Mouse (Mus musculus) kidney, postnatal 25 days (tissue): ENCODE data around the gene Cxadr.
"Not testable (repeated sequence)": the region's sequence is repeated elsewhere in the genome, so short reads cannot be mapped to it uniquely, and the experiment has no call there.

Source experiments
- DNase-seq, 2 experiments: peaks; one replicate each; pipeline ENCODE4 v3.0.0; 2021; ENCODE audit warnings: mixed read lengths in 2 of 2

Gene Cxadr

DNA sequence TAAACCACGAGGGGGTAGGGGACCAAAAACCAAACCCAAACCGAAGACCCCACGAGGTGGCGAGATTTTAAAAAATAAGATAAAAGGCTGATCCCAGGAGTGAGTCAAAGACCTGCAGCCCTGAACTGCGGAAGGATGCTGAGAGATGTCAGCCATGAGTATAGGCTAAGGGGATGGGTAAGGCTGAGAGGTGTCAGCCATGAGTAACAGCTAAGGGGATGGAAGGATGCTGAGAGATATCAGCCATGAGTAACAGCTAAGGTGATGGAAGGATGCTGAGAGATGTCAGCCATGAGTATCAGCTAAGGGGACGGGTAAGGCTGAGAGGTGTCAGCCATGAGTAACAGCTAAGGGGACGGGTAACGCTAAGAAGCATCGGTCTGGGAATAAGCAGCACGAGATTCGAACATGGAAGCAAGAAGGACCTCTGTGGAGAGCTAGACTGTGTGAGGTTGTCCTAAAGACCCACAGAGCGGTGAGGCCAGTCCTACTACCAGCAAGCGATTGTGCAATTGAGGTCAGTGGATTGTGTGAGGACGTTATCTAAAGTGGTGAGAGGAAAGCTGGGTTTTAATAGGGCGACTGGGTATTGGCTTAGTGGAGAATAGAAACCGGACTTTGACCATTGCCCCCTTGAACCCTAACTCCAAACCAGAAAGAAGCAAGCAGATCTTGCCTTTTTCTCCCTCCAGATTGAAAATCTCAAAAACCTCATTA, 6.3 kb downstream of the Cxadr start:
- DNase-seq = no peak

DNA sequence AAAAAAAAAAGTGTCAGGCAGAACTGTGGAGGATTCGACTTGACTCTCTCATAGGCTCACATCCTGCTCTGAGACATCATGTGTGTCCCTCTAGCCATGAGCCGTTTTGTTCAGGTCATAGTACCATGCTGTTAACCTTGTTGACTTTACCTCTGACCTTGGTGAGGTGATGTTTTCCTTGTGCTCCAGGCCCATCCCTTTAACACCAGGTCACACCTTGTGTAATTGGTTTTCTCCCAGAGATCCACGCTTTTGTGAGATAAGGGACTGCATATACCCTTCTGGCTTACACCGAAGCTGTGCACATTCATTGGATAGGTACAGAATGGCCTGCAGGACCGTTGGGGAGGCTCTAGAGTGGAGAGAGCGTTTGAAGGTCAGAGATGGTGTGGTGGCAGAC, 8.0 kb downstream of the Cxadr start:
- DNase-seq = no peak

- no peak for DNase-seq
Observed at GRCm38 (mm10) chr16:78313135-78313887, 12.0 kb downstream of the Cxadr start.

GRCm38 (mm10) chr16:78314026-78314425, 12.7 kb downstream of the Cxadr start:
- DNase-seq = no peak

DNA sequence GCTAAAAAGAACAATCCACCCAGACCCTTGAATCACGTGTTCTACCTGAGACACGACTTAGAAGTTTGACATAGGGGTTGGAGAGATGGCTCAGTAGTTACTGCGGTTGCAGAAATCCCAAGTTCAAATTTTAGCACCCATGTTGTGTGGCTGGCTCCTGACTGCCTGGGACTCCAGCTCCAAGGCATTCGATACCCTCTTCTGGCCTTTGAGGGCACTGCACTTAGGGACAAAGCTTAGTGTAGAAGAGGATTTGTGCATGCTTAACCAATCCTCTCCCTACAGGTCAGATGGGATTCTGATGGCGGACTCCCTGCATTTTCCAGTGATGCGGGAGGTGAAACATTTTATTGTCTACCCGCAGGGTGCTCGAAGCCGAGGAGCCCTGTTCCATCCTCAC, 15.6 kb downstream of the Cxadr start:
- peak; percentile 56 to 68 for DNase-seq

DNA sequence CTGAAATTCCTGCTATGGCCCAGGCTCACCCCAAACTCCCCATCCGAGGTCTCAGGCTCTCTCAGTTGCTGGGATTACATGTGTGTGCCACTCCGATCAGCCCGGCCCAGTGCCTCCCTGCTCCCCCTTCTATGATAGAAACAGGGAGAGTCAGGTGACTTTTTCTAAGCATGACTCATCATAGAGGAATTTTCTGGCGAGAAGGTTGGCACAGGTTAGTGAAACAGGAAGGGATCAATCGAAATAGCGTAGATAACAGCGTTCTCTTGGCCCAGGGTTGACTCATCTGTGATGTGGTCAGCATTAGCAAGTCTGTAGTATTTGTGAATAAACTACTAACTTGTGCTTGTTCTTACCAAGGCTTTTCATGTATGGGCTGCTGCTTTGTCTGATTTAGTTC, 16.7 kb downstream of the Cxadr start:
- DNase-seq = no peak

- DNase-seq = no peak
Observed at GRCm38 (mm10) chr16:78319711-78320110, 18.4 kb downstream of the Cxadr start.

DNA sequence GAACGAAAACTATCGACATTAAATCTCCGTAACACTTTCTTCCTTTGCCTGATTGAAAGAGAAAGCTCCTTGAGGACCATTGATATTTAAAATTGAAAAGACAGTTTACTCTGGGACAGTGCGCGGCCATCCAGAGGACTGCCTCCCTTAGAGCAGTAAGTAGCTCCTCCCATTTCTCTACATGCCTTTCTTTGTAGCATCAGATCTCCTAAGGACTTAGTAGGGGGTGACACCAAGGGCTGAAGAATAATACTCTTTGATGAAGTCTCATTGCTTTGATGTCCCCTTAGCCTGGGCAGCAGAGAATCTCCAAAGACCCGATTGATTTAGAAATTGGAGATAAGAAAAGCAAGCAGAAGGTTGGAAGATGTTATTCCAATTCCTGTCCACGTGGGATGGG, 20.3 kb downstream of the Cxadr start:
- no peak for DNase-seq

- DNase-seq = no peak
Observed at GRCm38 (mm10) chr16:78322140-78322539, 20.9 kb downstream of the Cxadr start.

GRCm38 (mm10) chr16:78325972-78326848, 24.9 kb downstream of the Cxadr start:
- no peak for DNase-seq

- no peak for DNase-seq
Observed at GRCm38 (mm10) chr16:78327562-78327961, 26.3 kb downstream of the Cxadr start.

- DNase-seq = no peak
Observed at GRCm38 (mm10) chr16:78327999-78328398, 26.7 kb downstream of the Cxadr start.

DNA sequence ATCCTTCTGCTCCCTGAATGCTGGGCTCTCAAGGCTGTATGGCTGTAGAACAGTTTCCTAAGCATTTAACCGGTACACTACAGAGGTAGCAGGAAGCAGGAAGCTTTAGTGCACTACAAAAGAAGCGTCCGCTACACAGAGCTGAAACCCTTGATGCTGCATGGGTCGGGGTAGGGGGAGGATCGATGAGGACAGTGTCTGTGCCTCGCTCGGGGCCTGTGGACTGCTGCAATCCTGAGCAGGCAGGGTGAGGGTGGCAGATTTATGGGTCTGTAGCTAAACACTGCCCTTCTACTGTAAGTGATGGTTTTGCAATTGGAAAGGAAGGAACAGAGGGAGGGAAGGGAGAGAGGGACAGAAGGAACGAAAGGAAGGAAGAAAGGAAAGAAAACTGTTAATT, 35.9 kb downstream of the Cxadr start:
- DNase-seq = no peak

DNA sequence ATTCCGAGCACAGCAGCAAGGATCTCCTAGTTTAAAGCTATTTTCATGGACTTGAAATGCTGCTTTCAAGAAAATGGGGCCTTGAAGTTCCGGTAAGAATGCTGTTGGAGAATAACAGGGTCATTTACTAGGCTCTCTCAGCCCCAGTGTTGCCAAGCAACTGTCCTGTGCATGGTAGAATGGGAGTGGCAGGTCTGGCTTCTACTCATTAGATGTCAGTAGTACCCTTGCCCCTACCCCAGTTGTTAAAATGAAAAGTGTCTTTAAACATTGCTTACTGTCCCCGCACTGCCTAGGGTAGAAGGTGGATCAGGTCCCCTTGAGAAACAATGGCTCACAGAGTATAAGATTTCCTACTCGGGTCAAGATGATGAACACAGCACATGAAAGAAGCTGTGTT, 40.1 kb downstream of the Cxadr start:
- DNase-seq = no peak

DNA sequence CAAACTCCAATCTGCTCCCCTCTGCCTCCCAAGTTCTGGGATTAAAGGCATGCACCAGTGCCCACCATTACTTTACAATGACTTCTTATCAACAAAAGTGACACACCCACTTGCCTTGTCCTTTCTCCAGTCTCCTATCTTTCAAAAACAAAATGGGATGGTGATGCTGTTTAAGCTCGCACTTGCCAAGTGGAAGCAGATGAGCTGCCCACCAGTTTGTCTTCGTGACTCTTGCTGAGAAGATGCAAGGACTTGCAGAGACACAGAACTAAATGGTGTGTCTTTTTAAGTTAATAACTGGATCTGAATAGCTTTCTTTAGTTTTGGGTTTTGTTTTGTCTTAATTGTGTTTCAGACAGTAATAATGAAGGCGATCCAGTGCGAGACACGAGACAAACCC, 41.5 kb downstream of the Cxadr start:
- DNase-seq = no peak

DNA sequence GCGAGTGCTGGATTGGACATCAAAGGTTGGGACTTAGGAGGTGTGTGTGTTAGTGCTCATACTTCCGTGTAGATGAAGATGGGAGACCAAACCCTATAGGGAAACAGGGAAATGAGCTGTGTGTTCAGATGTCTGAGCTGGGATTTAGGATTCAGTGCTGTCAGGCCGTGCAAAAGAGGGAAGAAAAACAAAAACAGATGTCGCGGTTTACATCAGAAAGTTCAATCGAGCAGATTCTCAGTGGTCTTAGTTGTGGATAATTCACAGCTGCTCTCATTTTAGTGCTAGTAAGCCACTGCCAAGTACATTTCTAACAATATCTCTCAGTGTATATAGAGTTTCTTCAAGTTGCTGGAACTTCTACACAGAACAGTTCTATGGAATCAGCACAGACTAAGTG, 42.5 kb downstream of the Cxadr start:
- DNase-seq = no peak

GRCm38 (mm10) chr16:78346662-78347327, 45.5 kb downstream of the Cxadr start:
- DNase-seq = no peak

DNA sequence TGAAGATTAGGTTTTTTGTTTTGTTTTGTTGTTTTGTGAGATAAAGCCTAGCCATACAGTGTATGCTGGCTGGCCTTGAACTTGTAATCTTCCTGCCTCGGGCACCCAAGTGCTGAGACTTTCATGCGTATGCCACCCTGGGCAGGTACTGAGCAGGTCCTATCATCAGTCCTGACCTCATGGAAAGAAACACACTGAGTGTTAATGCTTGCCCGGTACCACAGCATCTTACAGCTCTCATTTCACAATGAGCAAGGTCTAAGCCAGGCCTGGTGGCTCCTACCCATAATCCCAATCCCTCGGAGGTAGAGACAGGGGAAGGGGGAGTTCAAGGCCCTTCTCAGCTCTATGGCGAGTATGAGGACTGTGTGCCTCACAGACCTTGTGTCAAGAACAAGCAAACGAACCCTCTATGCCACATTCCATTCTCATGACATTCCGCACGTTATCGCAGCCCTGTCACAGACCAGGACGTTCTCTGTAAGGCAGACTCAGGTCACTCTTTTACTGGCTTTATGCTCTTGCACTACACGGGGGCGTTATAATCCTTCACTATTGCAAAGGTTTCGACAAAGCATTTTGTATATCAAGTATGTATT, 46.1 kb downstream of the Cxadr start:
- no peak for DNase-seq

- DNase-seq = peak in 1 of 2 experiments; percentile 11
Observed at GRCm38 (mm10) chr16:78357757-78358156, 56.5 kb downstream of the Cxadr start.

- no peak for DNase-seq
Observed at GRCm38 (mm10) chr16:78361466-78361865, 60.2 kb downstream of the Cxadr start.

- not testable (repeated sequence) for DNase-seq
Observed at GRCm38 (mm10) chr16:78364554-78364953, 63.3 kb downstream of the Cxadr start.

- peak; percentile 28 to 37 for DNase-seq
Observed at GRCm38 (mm10) chr16:78371491-78372046, 70.3 kb downstream of the Cxadr start.
